Mouse (Mus musculus) gastrocnemius, postnatal 14 days (tissue): ENCODE results near the gene Gm28897. TPM values are rescaled to one million over a fixed set of nuclear protein-coding genes. Genes with fewer than 3 reads are reported as not detected.
"Not testable (repeated sequence)": the region's sequence is repeated elsewhere in the genome, so short reads cannot be mapped to it uniquely, and the experiment has no call there.

Experiments used
- DNase-seq: peaks from one replicate; pipeline ENCODE4 v3.0.0; 2021; ENCODE audit warnings: mixed read lengths
- intact Hi-C: fragments of 180-260 bp; cut with DNase I; formaldehyde crosslinking; loops from one replicate; pipeline ENCODE4 v1.15.1; 2025; ENCODE audit warnings: low total_unique reads
- long read RNA-seq, 2 experiments: library from polyadenylated mRNA; stranded (forward); transcript quantifications; one replicate each; pipeline ENCODE4 v2.0.0; 2021
- total RNA-seq, 2 experiments: library from RNA; stranded (reverse); gene quantifications; 2 replicates each; pipeline ENCODE4 v1.2.3; 2021

Gene Gm28897
- total RNA-seq, result not detected
- long read RNA-seq, experiment 1, result 0 reads
- long read RNA-seq, experiment 2, result 0 reads

GRCm38 (mm10) chrY:80926695-80927094, at the start of gene Gm28897:
TSS of gene Gm28897 (plus strand) at chrY:80926995.
- DNase-seq, intact Hi-C loops: not testable (repeated sequence)
